Mouse (Mus musculus): ENCODE results near the gene Abcc10. TPM values are rescaled to one million over a fixed set of nuclear protein-coding genes. Genes with fewer than 3 reads are reported as not detected.

Abcc10 gene
- polyA plus RNA-seq, 1 experiment: 19.3 TPM

DNA sequence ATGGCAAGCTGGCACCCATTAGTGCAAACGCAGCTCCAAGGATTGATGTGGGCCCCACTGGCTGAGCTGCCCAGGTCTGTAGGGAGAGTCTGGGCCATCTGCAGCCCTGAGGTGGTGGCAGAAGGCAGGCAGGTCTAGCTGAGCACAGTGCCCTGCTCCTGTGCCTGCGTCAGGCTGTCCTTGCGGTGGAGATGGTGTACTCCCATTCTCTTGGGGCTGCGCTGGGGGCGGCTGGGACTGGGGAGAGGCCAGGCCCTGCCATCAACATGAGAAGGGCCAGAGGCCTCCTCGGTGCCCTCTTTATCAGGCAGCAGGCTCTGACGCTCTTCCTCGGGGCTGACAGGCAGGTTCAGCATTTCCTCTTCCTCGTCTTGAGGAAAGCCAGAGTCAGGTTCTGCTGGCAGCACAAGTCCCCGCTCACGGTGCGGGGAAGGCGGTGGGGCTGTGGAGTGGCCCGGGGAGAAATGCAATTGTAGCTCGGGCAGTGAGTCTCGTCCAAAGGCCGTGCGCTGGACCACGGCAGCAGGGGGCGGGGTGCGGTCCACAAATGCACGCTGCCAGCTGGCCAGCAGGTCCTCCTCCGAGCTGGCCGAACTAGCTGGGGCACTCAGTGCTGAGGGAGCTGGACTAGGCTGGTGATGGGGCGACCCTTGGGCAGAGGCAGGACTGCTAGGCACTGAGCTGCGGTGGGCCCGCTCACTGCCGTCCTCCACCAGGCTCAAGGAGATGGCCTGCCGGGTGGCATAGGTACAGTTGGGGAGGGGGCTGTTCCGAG is 69.7 kb downstream of the Abcc10 start:
- no peak for DNase-seq (ENCODE audit: low spot score)

DNA sequence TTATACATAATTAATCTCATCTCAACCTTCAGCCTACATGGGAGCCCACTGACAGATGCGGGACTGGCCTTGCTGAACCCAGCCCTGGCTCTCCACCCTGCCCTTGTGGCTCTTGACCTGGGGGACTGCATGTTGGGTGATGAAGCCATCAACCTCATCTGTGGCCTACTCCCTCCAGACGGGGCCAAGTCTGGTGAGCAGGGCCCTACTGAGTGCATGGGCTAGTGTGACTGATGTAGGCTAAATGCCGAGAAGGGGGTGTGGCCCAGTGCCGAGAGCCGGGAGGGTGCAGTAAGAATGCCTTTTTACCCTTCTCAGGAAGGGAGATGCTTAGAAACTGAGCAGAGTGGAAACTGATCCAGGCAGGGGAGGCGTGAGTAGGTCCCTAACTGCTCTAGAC is 73.0 kb downstream of the Abcc10 start:
- DNase-seq (ENCODE audit: low spot score): no peak

DNA sequence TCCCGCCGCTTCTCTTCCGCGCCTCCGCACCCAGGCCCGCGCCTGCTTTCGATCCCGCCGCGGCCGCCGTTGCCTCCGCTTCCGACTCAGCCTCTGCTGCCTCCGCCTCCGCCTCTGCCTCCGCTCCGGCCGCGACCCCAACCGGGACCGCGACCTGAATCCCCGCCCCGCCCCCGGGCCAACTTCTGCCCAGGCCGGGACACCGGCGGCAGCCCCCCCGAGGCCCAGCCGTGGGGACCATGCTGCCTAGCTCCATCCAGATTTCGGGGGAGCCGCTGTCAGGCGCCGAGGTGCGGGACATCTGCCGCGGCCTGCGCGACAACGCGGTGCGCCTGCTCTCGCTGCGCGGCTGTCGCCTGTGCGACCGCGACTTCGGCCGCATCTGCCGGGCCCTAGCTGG is 74.0 kb downstream of the Abcc10 start:
- DNase-seq (ENCODE audit: low spot score): no peak

DNA sequence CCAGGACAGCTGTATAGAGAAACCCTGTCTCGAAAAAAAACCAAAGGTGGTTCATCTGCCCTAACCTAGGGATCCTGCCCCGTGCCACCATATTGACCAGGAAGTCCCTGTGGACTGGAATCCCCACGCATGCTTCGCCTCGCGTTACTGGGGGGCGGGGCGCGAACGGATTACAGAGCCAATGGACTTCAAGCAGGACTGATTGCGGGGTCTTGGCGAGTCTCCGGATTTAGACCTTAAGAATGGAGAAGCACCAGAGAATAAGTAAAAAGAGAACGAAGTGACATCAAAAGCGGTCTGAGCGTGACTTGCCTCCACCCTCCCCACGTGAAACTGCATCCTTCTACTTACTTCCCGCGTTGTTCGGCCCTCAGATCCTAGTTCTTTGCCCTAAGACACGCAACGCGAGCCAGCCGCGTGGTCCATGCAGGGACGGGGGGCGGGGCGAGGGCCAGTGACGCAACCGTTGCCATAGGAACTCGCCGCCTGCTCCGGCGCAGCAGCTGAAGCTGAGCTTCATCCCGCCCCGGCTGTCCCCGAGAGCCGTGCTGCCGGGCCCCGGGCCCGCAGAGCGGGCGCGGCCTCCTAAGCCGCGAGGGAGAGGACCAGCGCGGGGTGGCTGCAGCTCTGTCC is 74.6 kb downstream of the Abcc10 start, which contains the start of gene Lrrc73:
Gene Lrrc73 (plus strand): TSS at position 80 of the 633 bp plus-strand sequence.
- DNase-seq (ENCODE audit: low spot score): peak; percentile 74

Other genes with a start within 250 kb of the Abcc10 start
- gene Mrps18a, start 217.4 kb downstream of the Abcc10 start, polyA plus RNA-seq (2012; rRNA removed): 67.0 and 71.1 TPM in 2 replicates
- gene Rsph9, start 184.1 kb downstream of the Abcc10 start, polyA plus RNA-seq (2012; rRNA removed): 12.7 and 14.0 TPM in 2 replicates
- gene Mad2l1bp, start 174.8 kb downstream of the Abcc10 start, polyA plus RNA-seq (2012; rRNA removed): 16.4 and 19.8 TPM in 2 replicates
- 110 and 143 TPM in 2 replicates for gene Gtpbp2, start 167.3 kb downstream of the Abcc10 start, polyA plus RNA-seq (2012; rRNA removed)
- gene Polh, start 125.7 kb downstream of the Abcc10 start, polyA plus RNA-seq (2012; rRNA removed): 5.7 and 6.1 TPM in 2 replicates
- gene Xpo5, start 125.6 kb downstream of the Abcc10 start, polyA plus RNA-seq (2012; rRNA removed): 23.2 and 24.0 TPM in 2 replicates
- 60.7 and 75.2 TPM in 2 replicates for gene Polr1c, start 80.3 kb downstream of the Abcc10 start, polyA plus RNA-seq (2012; rRNA removed)
- gene Yipf3, start 80.3 kb downstream of the Abcc10 start, polyA plus RNA-seq (2012; rRNA removed): 93.6 and 98.7 TPM in 2 replicates
- gene Lrrc73, start 74.8 kb downstream of the Abcc10 start, polyA plus RNA-seq (2012; rRNA removed): 1.6 and 1.9 TPM in 2 replicates
- gene Tjap1, start 45.3 kb downstream of the Abcc10 start, polyA plus RNA-seq (2012; rRNA removed): 37.6 and 41.0 TPM in 2 replicates
- 19.8 and 27.6 TPM in 2 replicates for gene Dlk2, start 30.9 kb downstream of the Abcc10 start, polyA plus RNA-seq (2012; rRNA removed)
- 10.1 and 11.7 TPM in 2 replicates for gene Zfp318, start 55.4 kb upstream of the Abcc10 start, polyA plus RNA-seq (2012; rRNA removed)
- 0.76 and 1.6 TPM in 2 replicates for gene Crip3, start 100.6 kb upstream of the Abcc10 start, polyA plus RNA-seq (2012; rRNA removed)
- gene Slc22a7, start 110.1 kb upstream of the Abcc10 start, polyA plus RNA-seq (2012; rRNA removed): not detected in 2 replicates
- 0.06 and 0.07 TPM in 2 replicates for gene Ttbk1, start 159.3 kb upstream of the Abcc10 start, polyA plus RNA-seq (2012; rRNA removed)
- 6.1 and 7.0 TPM in 2 replicates for gene Dnph1, start 168.4 kb upstream of the Abcc10 start, polyA plus RNA-seq (2012; rRNA removed)
- gene Cul9, start 218.0 kb upstream of the Abcc10 start, polyA plus RNA-seq (2012; rRNA removed): 22.9 and 29.3 TPM in 2 replicates
- gene Srf, start 227.8 kb upstream of the Abcc10 start, polyA plus RNA-seq (2012; rRNA removed): 122 and 145 TPM in 2 replicates